Mouse (Mus musculus) limb, embryonic 14.5 days (tissue): ENCODE measurements around the gene Pik3c2g. TPM values are rescaled to one million over a fixed set of nuclear protein-coding genes. Genes with fewer than 3 reads are reported as not detected.

Experiments used
- ATAC-seq: fragments of 200-750 bp; cut with Nextera tagmentation; 2 replicates; pipeline ENCODE4 v1.8.0; 2017; ENCODE audit warnings: low read depth, moderate number of reproducible peaks, moderate TSS enrichment; ENCODE audit not compliant: low FRiP score
- DNase-seq: peaks from one replicate; pipeline ENCODE4 v3.0.0-alpha.2; 2015; ENCODE audit warnings: low spot score
- H3K27ac ChIP-seq: fragments of 300-500 bp; sonication (generic); replicated peaks from 2 replicates; pipeline ENCODE4 v1.5.1; 2014; ENCODE audit warnings: low read depth, mild to moderate bottlenecking, low read length, moderate library complexity, mixed read lengths
- H3K27me3 ChIP-seq: fragments of 300-500 bp; sonication (generic); 2 replicates; pipeline ENCODE4 v1.6.1; 2014; ENCODE audit warnings: low read length, mixed read lengths; ENCODE audit not compliant: control insufficient read depth, insufficient read depth
- H3K36me3 ChIP-seq: fragments of 300-500 bp; sonication (generic); 2 replicates; pipeline ENCODE4 v1.6.1; 2014; ENCODE audit warnings: mild to moderate bottlenecking, low read length, moderate library complexity, mixed read lengths; ENCODE audit not compliant: control insufficient read depth, insufficient read depth
- H3K4me1 ChIP-seq: fragments of 300-500 bp; sonication (generic); 2 replicates; pipeline ENCODE4 v1.6.1; 2014; ENCODE audit warnings: antibody characterized with exemption, low read length, mixed read lengths; ENCODE audit not compliant: control insufficient read depth, insufficient read depth
- H3K4me2 ChIP-seq: fragments of 300-500 bp; sonication (generic); replicated peaks from 2 replicates; pipeline ENCODE4 v1.6.1; 2014; ENCODE audit warnings: low read depth, mild to moderate bottlenecking, low read length, moderate library complexity; ENCODE audit not compliant: severe bottlenecking
- H3K4me3 ChIP-seq: fragments of 300-500 bp; sonication (generic); replicated peaks from 2 replicates; pipeline ENCODE4 v1.5.1; 2014; ENCODE audit warnings: low read length
- H3K9ac ChIP-seq: fragments of 300-500 bp; sonication (generic); 2 replicates; pipeline ENCODE4 v1.6.1; 2014; ENCODE audit warnings: mild to moderate bottlenecking, low read depth, low read length, moderate library complexity; ENCODE audit not compliant: severe bottlenecking
- H3K9me3 ChIP-seq: fragments of 300-500 bp; sonication (generic); 2 replicates; pipeline ENCODE4 v1.6.1; 2016; ENCODE audit warnings: low read length; ENCODE audit not compliant: control insufficient read depth
- POLR2A ChIP-seq: fragments of 200-500 bp; IDR thresholded peaks from 2 replicates; pipeline ENCODE4 v1.8.0; 2012; ENCODE audit warnings: inconsistent platforms, mild to moderate bottlenecking, moderate library complexity, borderline replicate concordance; ENCODE audit not compliant: insufficient read depth, insufficient read length; ENCODE audit errors: extremely low read depth
- WGBS: fragments of 180-500 bp; shearing (Covaris S2); extraction: QIAGEN DNeasy Blood & Tissue Kit; methylation state at CpG from one replicate; pipeline ENCODE4 v1.1.7; 2014; 5-methylcytosine and 5-hydroxymethylcytosine counted together
- polyA plus RNA-seq, 2 experiments: library from polyadenylated mRNA; depleted of rRNA in 1 of 2; stranded (reverse) in 1 of 2; unstranded in 1 of 2; fragments of >200 nt; fragmentation: Nextera tagmentation in 1 of 2; extraction: Ambion mirVana in 1 of 2; gene quantifications; 2 replicates each; pipeline versions ENCODE4 v1.2.1 to v1.2.3; 2012 to 2014

The Pik3c2g gene
- polyA plus RNA-seq, 2 experiments, result 0.54 to 1.8 TPM

DNA sequence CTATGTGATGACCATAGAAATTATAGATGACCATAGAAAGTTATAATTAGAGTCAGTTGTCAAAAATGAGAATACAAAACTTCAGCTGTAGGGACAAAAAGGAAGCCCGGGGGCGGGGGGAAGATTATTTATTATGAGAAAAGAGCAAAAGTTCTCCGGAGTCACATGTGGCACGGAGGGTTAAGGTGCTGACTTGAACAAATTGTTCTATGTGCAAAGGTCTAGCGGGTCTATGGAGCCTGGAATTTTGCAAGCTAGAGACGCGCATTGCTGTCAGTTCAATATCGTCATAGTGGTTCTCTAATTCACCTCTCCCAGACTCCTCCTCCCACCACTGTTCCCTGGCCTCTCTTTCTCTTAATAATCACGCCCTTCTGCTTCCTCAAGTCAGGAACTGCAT lies 2.8 kb downstream of the Pik3c2g start:
- WGBS, result 76% methylated on average over 9 of the region's 9 CpGs
- no peaks in the 10 kb centered on the region for H3K9me3 ChIP-seq
- H3K9ac ChIP-seq, result no peak overlapping the region
- no peak for DNase-seq
- ATAC-seq, result no peak
- TF ChIP-seq POLR2A, result no peak
- no peak overlapping the region for H3K27ac ChIP-seq
- no peak overlapping the region for H3K4me3 ChIP-seq
- no peaks in the 10 kb centered on the region; the same call in 1 of the 2 replicates for H3K4me1 ChIP-seq
- no peaks in the 10 kb centered on the region for H3K36me3 ChIP-seq
- H3K27me3 ChIP-seq, result no peaks in the 10 kb centered on the region
- H3K4me2 ChIP-seq, result no peak overlapping the region

DNA sequence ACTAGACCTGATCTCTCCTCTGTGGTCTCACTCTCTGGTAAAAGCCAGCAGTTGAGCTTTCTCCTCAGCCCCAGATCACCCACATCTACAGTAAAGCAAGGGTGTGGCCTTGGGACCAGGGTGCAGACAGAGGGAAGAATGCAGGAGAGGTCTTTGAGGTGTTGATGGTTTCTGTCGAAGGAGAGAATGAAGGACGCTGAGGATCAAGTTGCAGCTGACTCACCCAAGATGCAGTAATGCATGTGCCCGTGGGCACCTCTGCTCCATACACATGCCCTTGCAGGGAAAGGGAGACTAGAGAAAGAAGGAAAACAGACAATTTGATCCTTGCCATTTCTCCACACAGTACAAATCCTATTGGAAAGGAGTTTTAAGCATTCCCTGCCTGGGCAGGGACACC lies 5.1 kb downstream of the Pik3c2g start:
- H3K9ac ChIP-seq, result no peak overlapping the region
- ATAC-seq (no peak), DNase-seq (no peak)
- no peak overlapping the region for H3K27ac ChIP-seq
- 22% methylated on average over 3 of the region's 3 CpGs for WGBS
- H3K4me3 ChIP-seq, result no peak overlapping the region
- H3K27me3 ChIP-seq, result no peaks in the 10 kb centered on the region
- no peak for TF ChIP-seq POLR2A
- no peaks in the 10 kb centered on the region for H3K9me3 ChIP-seq
- no peaks in the 10 kb centered on the region; the same call in 1 of the 2 replicates for H3K4me1 ChIP-seq
- no peak overlapping the region for H3K4me2 ChIP-seq
- no peaks in the 10 kb centered on the region for H3K36me3 ChIP-seq

DNA sequence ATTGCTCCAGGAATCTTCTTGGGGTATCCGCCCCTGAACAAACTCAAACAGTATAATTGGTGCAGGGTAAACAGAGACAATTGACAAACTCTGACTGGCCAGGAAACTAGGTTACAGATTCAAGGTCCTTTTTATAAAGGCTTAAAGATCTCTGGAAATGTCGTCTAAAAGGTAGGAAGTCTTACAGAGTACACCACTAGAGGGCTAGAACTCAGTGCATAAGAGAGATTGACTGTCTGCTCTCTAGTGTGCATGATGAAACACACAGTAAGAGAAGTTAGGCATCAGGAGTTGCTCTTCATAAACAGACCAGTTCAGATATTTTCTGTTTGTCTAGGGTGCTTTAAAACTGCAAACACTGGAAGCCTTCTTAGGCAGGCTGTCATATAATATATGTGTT lies 9.4 kb downstream of the Pik3c2g start:
- no peaks in the 10 kb centered on the region; the same call in 1 of the 2 replicates for H3K4me1 ChIP-seq
- TF ChIP-seq POLR2A, result no peak
- no peaks in the 10 kb centered on the region for H3K27me3 ChIP-seq
- no peak overlapping the region for H3K9ac ChIP-seq
- DNase-seq, result no peak
- H3K27ac ChIP-seq, result no peak overlapping the region
- ATAC-seq, result no peak
- no peaks in the 10 kb centered on the region for H3K36me3 ChIP-seq
- 48% methylated on average over 2 of the region's 2 CpGs for WGBS
- no peak overlapping the region for H3K4me3 ChIP-seq
- no peaks in the 10 kb centered on the region for H3K9me3 ChIP-seq
- H3K4me2 ChIP-seq, result no peak overlapping the region

- ATAC-seq (no peak), DNase-seq (no peak)
- Histone ChIP-seq H3K27ac (no peak overlapping the region), H3K9ac (no peak overlapping the region), H3K27me3 (no peaks in the 10 kb centered on the region), H3K9me3 (no peaks in the 10 kb centered on the region), H3K4me1 (no peaks in the 10 kb centered on the region), H3K4me2 (no peak overlapping the region), H3K36me3 (no peaks in the 10 kb centered on the region), H3K4me3 (no peak overlapping the region)
- TF ChIP-seq POLR2A, result no peak
- 73% methylated on average over 1 of the region's 1 CpGs for WGBS
Observed at GRCm38 (mm10) chr6:139599216-139599615, 12.2 kb downstream of the Pik3c2g start.

DNA sequence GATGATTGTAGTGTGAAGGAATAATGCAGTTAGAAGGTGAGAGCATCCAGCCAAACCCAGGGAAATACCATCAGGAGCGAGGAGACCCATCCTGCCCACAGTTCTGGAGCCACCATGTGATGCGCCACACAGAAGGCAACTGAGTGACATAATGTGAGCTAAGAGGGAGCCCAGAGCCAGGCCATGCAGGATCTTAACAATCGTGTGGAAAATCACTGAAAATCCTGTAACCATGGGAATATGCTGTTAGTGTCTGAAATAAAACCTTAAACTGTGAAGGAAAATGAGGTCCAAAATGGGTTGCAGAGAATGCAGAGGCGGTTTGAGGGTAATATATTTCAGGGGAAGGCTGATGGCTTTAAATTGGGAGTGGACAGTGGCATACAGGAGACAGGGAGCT lies 31.8 kb downstream of the Pik3c2g start:
- no peak for ATAC-seq
- Histone ChIP-seq H3K27me3 (no peaks in the 10 kb centered on the region), H3K4me2 (no peak overlapping the region), H3K4me1 (no peaks in the 10 kb centered on the region), H3K27ac (no peak overlapping the region), H3K9me3 (no peaks in the 10 kb centered on the region), H3K4me3 (no peak overlapping the region), H3K9ac (no peak overlapping the region), H3K36me3 (no peaks in the 10 kb centered on the region)
- TF ChIP-seq POLR2A, result no peak
- DNase-seq, result no peak
- 80% methylated on average over 4 of the region's 4 CpGs for WGBS

DNA sequence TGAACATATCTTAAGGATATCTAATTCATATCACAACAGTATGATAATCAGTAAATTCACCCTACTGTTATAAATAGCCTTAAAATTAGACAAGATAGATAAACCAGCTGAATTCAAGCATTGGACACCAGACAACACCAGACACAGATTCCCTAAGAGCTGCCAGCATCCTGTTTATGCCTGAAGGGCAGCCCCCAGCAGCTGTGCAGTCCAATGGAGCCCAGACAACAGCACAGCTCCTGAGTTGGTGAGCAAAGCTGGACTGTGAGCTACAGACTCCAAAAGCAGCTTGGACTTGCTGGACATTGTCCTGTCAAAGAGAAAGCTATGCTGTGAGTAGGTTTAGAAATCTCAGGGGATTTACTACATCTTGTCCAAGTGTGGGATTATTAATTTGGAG lies 37.7 kb downstream of the Pik3c2g start:
- no peak for TF ChIP-seq POLR2A
- H3K9me3 ChIP-seq, result no peaks in the 10 kb centered on the region
- H3K27me3 ChIP-seq, result no peaks in the 10 kb centered on the region
- H3K9ac ChIP-seq, result no peak overlapping the region
- no peak for DNase-seq
- no peaks in the 10 kb centered on the region for H3K4me1 ChIP-seq
- H3K36me3 ChIP-seq, result no peaks in the 10 kb centered on the region
- no peak overlapping the region for H3K4me2 ChIP-seq
- H3K27ac ChIP-seq, result no peak overlapping the region
- no peak for ATAC-seq
- H3K4me3 ChIP-seq, result no peak overlapping the region
